Mouse (Mus musculus): ENCODE measurements around the gene Wbp1l. TPM values are rescaled to one million over a fixed set of nuclear protein-coding genes. Genes with fewer than 3 reads are reported as not detected.

Gene Wbp1l
- polyA plus RNA-seq, 1 experiment from 2014 or later, result 35.6 TPM

DNA sequence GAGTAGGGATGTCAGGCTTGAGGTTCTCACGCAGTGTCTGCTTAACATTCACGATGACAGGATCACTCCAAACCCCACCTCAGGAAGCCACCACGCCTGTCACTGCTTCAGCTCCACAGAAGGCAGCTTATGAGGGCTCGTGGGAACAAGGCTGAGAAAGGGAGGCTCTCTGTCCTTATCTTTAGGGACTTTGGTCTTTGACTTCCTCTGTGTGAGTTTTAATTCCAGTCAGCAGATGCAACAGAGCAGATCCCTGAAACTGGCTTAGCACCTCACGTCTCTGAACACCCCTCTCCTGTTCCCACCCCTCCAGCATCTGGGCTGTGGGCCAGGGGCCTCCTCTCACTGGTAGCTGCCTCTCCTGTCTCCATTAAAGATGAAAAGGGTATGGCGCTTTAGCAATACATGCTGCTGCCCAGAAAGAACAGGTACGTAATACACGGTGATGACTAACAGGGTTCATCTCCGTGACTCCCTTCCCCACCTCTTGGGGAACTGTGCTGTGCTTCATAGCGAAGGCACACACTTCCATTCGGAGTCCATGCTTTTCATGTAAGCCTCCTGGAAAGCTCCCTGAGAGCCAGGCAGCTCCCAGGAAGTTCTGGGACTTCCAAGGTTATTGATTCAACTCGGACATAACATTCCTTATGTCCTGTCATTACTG lies 81.0 kb downstream of the Wbp1l start:
- ATAC-seq (replicated peaks; ENCODE audit: low FRiP score, low read depth), result no peak
- Histone ChIP-seq H3K27me3 (ENCODE audit: insufficient read depth, low read length) (no peaks in the 10 kb centered on the region), H3K36me3 (ENCODE audit: insufficient read depth, low read length) (no peaks in the 10 kb centered on the region)

DNA sequence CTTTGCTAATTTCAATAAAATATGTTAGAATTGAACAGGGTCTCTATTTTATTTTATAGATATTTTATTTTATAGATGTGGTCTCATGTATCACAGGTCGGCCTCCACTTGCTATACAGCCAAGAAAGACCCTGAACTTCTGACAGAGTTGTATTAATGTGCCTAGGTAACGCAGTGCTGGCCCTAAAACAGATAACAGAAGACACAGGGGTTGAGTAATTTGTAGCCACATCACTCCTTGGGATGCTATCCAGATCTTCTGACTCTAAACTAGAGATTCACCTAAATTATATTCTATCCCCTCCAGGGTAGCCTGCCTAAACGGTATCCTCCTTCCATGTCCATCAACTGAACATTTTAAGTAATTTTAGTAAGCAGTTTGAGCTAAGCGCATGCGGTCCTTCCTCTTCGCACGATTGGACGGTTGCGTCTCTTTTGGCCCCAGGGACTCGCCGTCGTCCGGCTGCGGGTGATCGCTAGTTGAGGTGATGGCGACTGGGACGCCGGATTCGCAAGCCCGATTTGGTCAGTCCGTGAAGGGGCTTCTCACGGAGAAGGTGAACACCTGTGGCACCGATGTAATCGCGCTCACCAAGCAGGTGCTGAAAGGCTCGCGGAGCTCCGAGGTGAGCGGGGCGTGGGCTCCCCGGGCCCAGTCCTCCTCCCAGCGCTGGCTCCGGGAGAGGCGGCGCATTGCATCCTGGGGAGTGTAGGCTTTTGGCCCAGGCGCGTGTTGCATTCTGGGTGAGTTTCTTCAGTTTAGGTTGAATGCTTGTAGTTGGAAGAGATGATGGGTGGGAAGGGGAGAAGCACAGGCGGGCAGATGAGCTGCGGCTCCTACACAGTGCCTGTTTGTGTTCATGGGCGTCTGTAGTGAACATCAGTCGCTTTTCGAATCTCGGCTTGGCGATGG lies 90.8 kb downstream of the Wbp1l start, which contains the start of gene Borcs7:
Gene Borcs7, plus strand, starts transcription at position 447 of the 913 bp plus-strand sequence.
- H3K4me2 ChIP-seq (ENCODE audit: low read length), result peak within 1 kb of the TSS; percentile 63
- peak within 1 kb of the TSS; percentile 70; the same call in 1 of the 2 replicates for H3K27ac ChIP-seq
- TF ChIP-seq CTCF (IDR thresholded peaks at IDR 0.05; ENCODE audit: low read depth), result no peak
- no peaks in the 10 kb centered on the region for H3K9me3 ChIP-seq (replicated peaks; ENCODE audit: low read length)
- H3K4me1 ChIP-seq (replicated peaks; ENCODE audit: insufficient read depth, low read length), result peaks cover 6% of the 10 kb centered on the region; the same call in 1 of the 2 replicates
- H3K36me3 ChIP-seq (ENCODE audit: insufficient read depth, low read length), result no peaks in the 10 kb centered on the region
- peak within 1 kb of the TSS; percentile 90 for H3K9ac ChIP-seq (ENCODE audit: low read depth, low read length)
- peak; percentile 91 for DNase-seq (ENCODE audit: low spot score)
- H3K27me3 ChIP-seq (ENCODE audit: insufficient read depth, low read length), result no peaks in the 10 kb centered on the region
- H3K4me3 ChIP-seq (replicated peaks; ENCODE audit: low read depth, low read length), result peak within 1 kb of the TSS; percentile 75
- 3% methylated on average over 44 of the region's 44 CpGs for WGBS
- peak; percentile 90 for ATAC-seq (replicated peaks; ENCODE audit: low FRiP score, low read depth)

More for the DNA sequence above, 81.0 kb downstream of the Wbp1l start:
- Histone ChIP-seq H3K9me3 (replicated peaks; ENCODE audit: low read length) (no peaks in the 10 kb centered on the region), H3K9ac (ENCODE audit: low read depth, low read length) (no peak overlapping the region), H3K27ac (no peak overlapping the region), H3K4me2 (ENCODE audit: low read length) (no peak overlapping the region), H3K4me1 (replicated peaks; ENCODE audit: insufficient read depth, low read length) (no peaks in the 10 kb centered on the region), H3K4me3 (replicated peaks; ENCODE audit: low read depth, low read length) (no peak overlapping the region)
- WGBS, result 61% methylated on average over 12 of the region's 12 CpGs
- TF ChIP-seq CTCF (IDR thresholded peaks at IDR 0.05; ENCODE audit: low read depth), result no peak
- DNase-seq (ENCODE audit: low spot score), result no peak

DNA sequence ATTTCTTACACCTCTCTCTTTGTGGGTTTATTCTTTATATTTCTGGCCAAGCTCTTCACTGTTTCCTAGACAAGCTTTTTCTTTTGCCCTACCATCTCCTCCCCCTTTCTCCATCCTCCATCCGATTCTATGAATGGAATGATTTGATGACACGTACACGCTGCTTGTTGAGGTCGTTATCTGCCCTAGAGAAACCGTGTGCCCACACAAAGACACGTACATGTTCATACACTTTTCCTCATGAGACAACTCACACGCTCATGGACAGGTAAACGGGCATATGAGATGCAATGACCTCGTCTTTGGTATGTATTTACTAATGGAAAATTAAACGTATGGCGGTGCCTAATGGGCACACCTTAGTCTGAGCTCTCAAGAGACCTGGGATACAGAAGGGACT lies 91.5 kb downstream of the Wbp1l start:
- Histone ChIP-seq H3K9ac (ENCODE audit: low read depth, low read length) (peak overlapping the region; percentile 90), H3K27me3 (ENCODE audit: insufficient read depth, low read length) (no peaks in the 10 kb centered on the region), H3K36me3 (ENCODE audit: insufficient read depth, low read length) (no peaks in the 10 kb centered on the region), H3K4me2 (ENCODE audit: low read length) (peak overlapping the region; percentile 63), H3K9me3 (replicated peaks; ENCODE audit: low read length) (no peaks in the 10 kb centered on the region), H3K4me1 (replicated peaks; ENCODE audit: insufficient read depth, low read length) (peaks cover 6% of the 10 kb centered on the region; the same call in 1 of the 2 replicates), H3K4me3 (replicated peaks; ENCODE audit: low read depth, low read length) (peak overlapping the region; percentile 75), H3K27ac (no peak overlapping the region)
- no peak for TF ChIP-seq CTCF (IDR thresholded peaks at IDR 0.05; ENCODE audit: low read depth)
- ATAC-seq (replicated peaks; ENCODE audit: low FRiP score, low read depth) (no peak), DNase-seq (ENCODE audit: low spot score) (no peak)
- WGBS, result 78% methylated on average over 11 of the region's 11 CpGs

DNA sequence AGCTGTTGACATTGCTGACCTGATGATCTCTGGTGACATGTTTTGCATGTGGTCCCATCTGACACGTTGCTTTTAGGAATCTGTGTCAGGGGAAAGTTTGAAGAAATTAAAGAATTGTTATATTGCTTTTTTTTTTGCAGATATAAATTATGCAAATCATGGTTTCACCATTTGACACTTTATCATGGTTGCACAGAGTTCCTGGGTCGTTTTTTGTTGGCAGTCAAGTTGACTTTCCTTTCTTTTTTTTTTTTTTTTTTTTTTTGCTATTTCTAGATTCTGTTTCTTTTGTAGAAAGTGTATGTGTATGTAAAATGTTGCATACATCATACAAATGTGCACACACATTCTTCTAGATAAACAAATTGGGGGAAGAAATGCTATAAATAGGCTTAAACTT lies 92.2 kb downstream of the Wbp1l start:
- TF ChIP-seq CTCF (IDR thresholded peaks at IDR 0.05; ENCODE audit: low read depth), result no peak
- H3K27me3 ChIP-seq (ENCODE audit: insufficient read depth, low read length), result no peaks in the 10 kb centered on the region
- no peaks in the 10 kb centered on the region for H3K36me3 ChIP-seq (ENCODE audit: insufficient read depth, low read length)
- H3K4me2 ChIP-seq (ENCODE audit: low read length), result no peak overlapping the region
- H3K4me1 ChIP-seq (replicated peaks; ENCODE audit: insufficient read depth, low read length), result peaks cover 6% of the 10 kb centered on the region; the same call in 1 of the 2 replicates
- no peaks in the 10 kb centered on the region for H3K9me3 ChIP-seq (replicated peaks; ENCODE audit: low read length)
- H3K9ac ChIP-seq (ENCODE audit: low read depth, low read length), result no peak overlapping the region
- no peak overlapping the region for H3K4me3 ChIP-seq (replicated peaks; ENCODE audit: low read depth, low read length)
- DNase-seq (ENCODE audit: low spot score) (no peak), ATAC-seq (replicated peaks; ENCODE audit: low FRiP score, low read depth) (no peak)
- H3K27ac ChIP-seq, result no peak overlapping the region
- 57% methylated on average over 2 of the region's 2 CpGs for WGBS

- no peak overlapping the region for H3K9ac ChIP-seq (ENCODE audit: low read depth, low read length)
- no peaks in the 10 kb centered on the region for H3K27me3 ChIP-seq (ENCODE audit: insufficient read depth, low read length)
- peaks cover 6% of the 10 kb centered on the region; the same call in 1 of the 2 replicates for H3K4me1 ChIP-seq (replicated peaks; ENCODE audit: insufficient read depth, low read length)
- WGBS, result 86% methylated on average over 4 of the region's 4 CpGs
- no peaks in the 10 kb centered on the region for H3K36me3 ChIP-seq (ENCODE audit: insufficient read depth, low read length)
- no peak for TF ChIP-seq CTCF (IDR thresholded peaks at IDR 0.05; ENCODE audit: low read depth)
- no peak overlapping the region for H3K27ac ChIP-seq
- no peaks in the 10 kb centered on the region for H3K9me3 ChIP-seq (replicated peaks; ENCODE audit: low read length)
- DNase-seq (ENCODE audit: low spot score) (no peak), ATAC-seq (replicated peaks; ENCODE audit: low FRiP score, low read depth) (no peak)
- no peak overlapping the region for H3K4me2 ChIP-seq (ENCODE audit: low read length)
- H3K4me3 ChIP-seq (replicated peaks; ENCODE audit: low read depth, low read length), result no peak overlapping the region
Observed at GRCm38 (mm10) chr19:46693146-46693545, 94.3 kb downstream of the Wbp1l start.

DNA sequence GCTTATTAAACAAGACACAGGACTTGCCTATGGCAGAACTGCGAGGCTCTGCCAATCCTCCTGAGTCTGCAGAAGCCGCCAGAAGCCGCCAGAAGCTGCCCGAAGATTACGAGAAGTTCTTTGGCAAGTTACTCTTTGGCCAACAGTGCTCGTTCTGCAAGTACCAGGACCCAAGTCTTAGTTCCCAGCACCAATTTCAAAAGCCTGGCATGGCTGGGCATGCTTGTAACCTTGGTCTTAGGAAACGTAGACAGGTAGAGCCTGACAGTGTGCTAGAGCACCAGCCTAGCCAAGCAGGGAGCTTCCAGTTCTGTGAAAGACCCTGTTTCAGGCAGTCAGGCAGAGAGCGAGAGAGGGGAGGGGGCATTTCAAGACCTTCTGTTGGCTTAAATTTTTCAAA lies 97.6 kb downstream of the Wbp1l start:
- Histone ChIP-seq H3K27me3 (ENCODE audit: insufficient read depth, low read length) (no peaks in the 10 kb centered on the region), H3K27ac (no peak overlapping the region), H3K36me3 (ENCODE audit: insufficient read depth, low read length) (no peaks in the 10 kb centered on the region), H3K4me3 (replicated peaks; ENCODE audit: low read depth, low read length) (no peak overlapping the region), H3K9me3 (replicated peaks; ENCODE audit: low read length) (no peaks in the 10 kb centered on the region), H3K4me2 (ENCODE audit: low read length) (no peak overlapping the region), H3K9ac (ENCODE audit: low read depth, low read length) (no peak overlapping the region), H3K4me1 (replicated peaks; ENCODE audit: insufficient read depth, low read length) (no peaks in the 10 kb centered on the region)
- DNase-seq (ENCODE audit: low spot score), result no peak
- no peak for ATAC-seq (replicated peaks; ENCODE audit: low FRiP score, low read depth)
- TF ChIP-seq CTCF (IDR thresholded peaks at IDR 0.05; ENCODE audit: low read depth), result no peak
- 94% methylated on average over 8 of the region's 8 CpGs for WGBS
